Mouse (Mus musculus) liver, adult 2 months (tissue): Measurements from ENCODE around the gene Spns1. TPM values are rescaled to one million over a fixed set of nuclear protein-coding genes. Genes with fewer than 3 reads are reported as not detected.

Experiments
- DNase-seq: peaks from one replicate; pipeline ENCODE4 v3.0.0-alpha.2; 2011; ENCODE audit warnings: low read depth, low spot score; ENCODE audit errors: extremely low read depth
- H3K27ac ChIP-seq: fragments of 200-500 bp; replicated peaks from 2 replicates; pipeline ENCODE4 v1.5.1; 2012; ENCODE audit warnings: low read depth, mild to moderate bottlenecking, control low read depth, inconsistent platforms, low read length; ENCODE audit not compliant: insufficient read depth
- H3K27me3 ChIP-seq: fragments of 200-500 bp; 2 replicates; pipeline ENCODE4 v1.6.1; 2012; ENCODE audit warnings: mild to moderate bottlenecking, moderate library complexity, low read length, inconsistent platforms; ENCODE audit not compliant: control insufficient read depth, insufficient read depth
- H3K36me3 ChIP-seq: fragments of 200-500 bp; 2 replicates; pipeline ENCODE4 v1.6.1; 2012; ENCODE audit warnings: low read length, inconsistent platforms; ENCODE audit not compliant: control insufficient read depth, insufficient read depth
- H3K4me1 ChIP-seq: fragments of 200-500 bp; 2 replicates; pipeline ENCODE4 v1.6.1; 2011; ENCODE audit warnings: low read length; ENCODE audit not compliant: control insufficient read depth, insufficient read depth
- H3K4me3 ChIP-seq: fragments of 200-500 bp; 2 replicates; pipeline ENCODE4 v1.5.1; 2011; ENCODE audit warnings: low read depth, mild to moderate bottlenecking, control low read depth, low read length, moderate library complexity; ENCODE audit not compliant: insufficient read depth
- H3K79me2 ChIP-seq: fragments of 200-500 bp; 2 replicates; pipeline ENCODE4 v1.6.1; 2012; ENCODE audit warnings: inconsistent platforms, mild to moderate bottlenecking, low read length, moderate library complexity; ENCODE audit not compliant: control insufficient read depth, insufficient read depth
- H3K9ac ChIP-seq: fragments of 200-500 bp; 2 replicates; pipeline ENCODE4 v1.6.1; 2012; ENCODE audit warnings: low read depth, mild to moderate bottlenecking, control low read depth, inconsistent platforms, low read length
- CTCF ChIP-seq: fragments of 200-500 bp; IDR thresholded peaks from 2 replicates; pipeline ENCODE4 v1.5.1; 2011; ENCODE audit warnings: low read depth, low read length, control low read depth
- POLR2A ChIP-seq: fragments of 200-500 bp; IDR thresholded peaks from 2 replicates; pipeline ENCODE4 v1.6.1; 2011; ENCODE audit warnings: low read length, control low read depth; ENCODE audit not compliant: insufficient read depth; ENCODE audit errors: extremely low read depth
- WGBS: fragments of 180-500 bp; shearing (Covaris S2); methylation state at CpG from one replicate; pipeline ENCODE4 v1.1.7; 2018; 5-methylcytosine and 5-hydroxymethylcytosine counted together
- polyA plus RNA-seq: library from polyadenylated mRNA; depleted of rRNA; stranded (reverse); fragments of >200 nt; gene quantifications from 2 replicates; pipeline ENCODE4 v1.2.3, GENCODE M21; 2012; rRNA removed
- total RNA-seq: library from RNA; depleted of rRNA; stranded (reverse); fragments of >200 nt; gene quantifications from 2 replicates; pipeline ENCODE4 v1.2.3, GENCODE M21; 2014; rRNA removed

Spns1 gene
- 14.5 and 28.4 TPM in 2 replicates for total RNA-seq
- 62.8 and 74.8 TPM in 2 replicates for polyA plus RNA-seq

DNA sequence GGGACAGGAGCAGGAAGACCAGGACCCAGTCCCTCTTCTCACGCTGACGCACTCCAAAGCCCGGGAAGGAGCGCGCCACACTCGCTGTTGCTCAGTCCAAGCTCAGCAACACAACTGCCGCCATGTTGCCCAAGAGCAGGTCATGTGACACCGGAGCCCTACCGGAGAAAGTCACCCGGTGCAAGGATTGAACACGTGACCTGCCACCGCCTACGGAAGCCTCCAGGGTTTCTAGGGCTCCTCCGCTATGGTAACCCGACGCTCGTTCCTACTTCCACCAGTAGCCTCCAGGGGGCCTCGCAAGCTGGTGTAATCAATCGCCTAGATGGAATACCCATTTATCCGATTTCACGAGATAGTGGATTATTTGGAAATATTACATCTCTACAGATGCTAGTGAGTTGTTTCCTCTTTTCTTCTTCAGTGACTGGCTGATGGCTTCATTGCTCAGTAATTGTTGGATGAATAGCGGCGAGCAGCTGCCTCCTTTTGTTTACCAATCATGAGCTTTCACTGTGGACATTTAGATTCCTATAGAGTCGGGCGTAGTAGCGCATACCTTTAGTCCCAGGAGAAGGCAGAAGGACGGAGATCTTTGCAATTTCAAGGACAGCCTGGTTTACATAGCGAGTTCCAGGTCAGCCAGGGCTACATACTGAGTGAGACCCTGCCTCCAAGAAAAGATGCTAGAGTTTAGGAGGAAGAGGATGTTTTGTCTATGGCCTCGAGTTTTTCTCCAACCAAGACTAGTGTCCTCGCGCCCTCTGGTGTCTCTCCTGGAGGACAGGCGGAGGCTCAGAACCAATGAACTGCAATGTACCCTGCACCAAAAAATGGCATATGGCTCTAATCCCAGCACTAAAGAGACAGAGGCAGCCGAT lies at the start of gene Spns1:
Spns1 (minus strand) TSS at position 173 of the 881 bp plus-strand sequence.
- Histone ChIP-seq H3K4me1 (peaks cover 7% of the 10 kb centered on the region), H3K36me3 (no peaks in the 10 kb centered on the region), H3K79me2 (peaks cover 6% of the 10 kb centered on the region; the same call in 1 of the 2 replicates), H3K9ac (peak within 1 kb of the TSS; percentile 74), H3K27ac (peak within 1 kb of the TSS; percentile 2), H3K4me3 (peak within 1 kb of the TSS; percentile 72), H3K27me3 (no peaks in the 10 kb centered on the region)
- under 1% methylated on average over 33 of the region's 33 CpGs for WGBS
- TF ChIP-seq CTCF (peak; percentile 84), POLR2A (peak; percentile 52; the same call in 1 of the 2 replicates)
- DNase-seq = peak; percentile 93

DNA sequence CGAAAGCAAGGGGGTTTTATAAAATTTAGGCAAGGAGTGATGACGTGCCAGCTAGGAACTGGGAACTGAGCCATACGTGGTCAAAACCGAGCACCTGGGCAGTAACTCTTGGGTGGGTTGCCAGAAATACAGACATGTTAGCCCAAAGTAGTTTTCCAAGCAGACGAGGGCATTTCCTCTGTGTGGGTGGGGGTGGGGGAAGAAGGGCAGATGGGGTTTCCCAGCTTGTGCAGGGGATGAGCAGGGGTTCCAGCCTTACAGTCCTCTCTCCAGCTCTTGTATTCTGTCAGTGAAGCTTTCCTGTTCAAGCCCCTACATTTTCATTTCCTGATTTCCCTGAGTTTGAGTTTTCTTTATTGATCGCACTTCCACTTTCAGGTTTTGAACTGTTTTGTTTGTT lies 46.9 kb upstream of the Spns1 start:
- no peak for DNase-seq
- no peaks in the 10 kb centered on the region for H3K4me1 ChIP-seq
- H3K36me3 ChIP-seq = no peaks in the 10 kb centered on the region
- no peak overlapping the region for H3K4me3 ChIP-seq
- H3K27me3 ChIP-seq = no peaks in the 10 kb centered on the region
- no peaks in the 10 kb centered on the region for H3K79me2 ChIP-seq
- WGBS = 78% methylated on average over 6 of the region's 6 CpGs
- no peak overlapping the region for H3K9ac ChIP-seq
- TF ChIP-seq CTCF (no peak), POLR2A (no peak)
- no peak overlapping the region for H3K27ac ChIP-seq

DNA sequence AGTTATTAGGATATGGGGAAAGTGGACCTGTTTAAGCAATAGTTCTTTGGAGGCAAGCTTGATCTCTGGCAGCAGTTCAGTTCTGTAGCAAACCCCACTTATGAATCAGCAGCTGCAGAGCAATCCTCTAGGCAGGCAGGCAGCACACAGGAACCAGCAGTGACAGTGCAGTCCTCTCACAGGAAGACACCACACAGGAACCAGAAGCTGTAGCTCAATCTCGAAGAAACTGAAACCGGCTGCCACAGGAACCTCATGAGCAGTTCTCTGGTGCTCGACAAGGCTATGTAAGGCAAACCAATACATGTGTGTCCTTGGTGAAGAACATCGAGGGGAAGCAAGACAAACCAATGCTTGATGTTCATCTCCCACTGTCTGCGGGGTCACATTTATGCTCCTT lies 44.5 kb upstream of the Spns1 start:
- no peak overlapping the region for H3K4me3 ChIP-seq
- no peak for DNase-seq
- H3K9ac ChIP-seq = no peak overlapping the region
- H3K4me1 ChIP-seq = no peaks in the 10 kb centered on the region
- H3K27ac ChIP-seq = no peak overlapping the region
- H3K27me3 ChIP-seq = no peaks in the 10 kb centered on the region
- H3K36me3 ChIP-seq = no peaks in the 10 kb centered on the region
- no peaks in the 10 kb centered on the region for H3K79me2 ChIP-seq
- TF ChIP-seq CTCF (no peak), POLR2A (no peak)
- WGBS = 85% methylated on average over 5 of the region's 5 CpGs

DNA sequence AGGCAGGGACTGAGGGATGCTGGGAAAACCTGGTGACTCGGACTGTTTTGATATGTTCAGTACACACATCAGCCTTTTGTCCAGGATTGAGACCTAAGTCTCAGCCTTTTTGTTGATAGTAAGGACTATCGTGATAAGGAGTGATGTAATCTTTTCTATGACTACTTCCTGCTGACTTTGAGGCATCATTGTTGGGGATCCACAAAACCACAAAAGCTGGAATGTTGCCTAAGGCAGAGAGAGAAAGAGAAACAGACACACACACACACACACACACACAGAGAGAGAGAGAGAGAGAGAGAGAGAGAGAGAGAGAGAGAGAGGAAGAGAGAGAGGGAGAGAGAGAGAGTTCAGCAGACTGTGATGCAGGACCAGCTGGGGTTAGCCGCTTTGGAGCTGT lies 41.2 kb upstream of the Spns1 start:
- DNase-seq = no peak
- no peak for TF ChIP-seq CTCF
- no peak for TF ChIP-seq POLR2A
- Histone ChIP-seq H3K4me1 (no peaks in the 10 kb centered on the region), H3K4me3 (no peak overlapping the region), H3K36me3 (no peaks in the 10 kb centered on the region), H3K9ac (no peak overlapping the region), H3K27me3 (no peaks in the 10 kb centered on the region), H3K79me2 (no peaks in the 10 kb centered on the region), H3K27ac (no peak overlapping the region)
- WGBS = 56% methylated on average over 3 of the region's 3 CpGs

DNA sequence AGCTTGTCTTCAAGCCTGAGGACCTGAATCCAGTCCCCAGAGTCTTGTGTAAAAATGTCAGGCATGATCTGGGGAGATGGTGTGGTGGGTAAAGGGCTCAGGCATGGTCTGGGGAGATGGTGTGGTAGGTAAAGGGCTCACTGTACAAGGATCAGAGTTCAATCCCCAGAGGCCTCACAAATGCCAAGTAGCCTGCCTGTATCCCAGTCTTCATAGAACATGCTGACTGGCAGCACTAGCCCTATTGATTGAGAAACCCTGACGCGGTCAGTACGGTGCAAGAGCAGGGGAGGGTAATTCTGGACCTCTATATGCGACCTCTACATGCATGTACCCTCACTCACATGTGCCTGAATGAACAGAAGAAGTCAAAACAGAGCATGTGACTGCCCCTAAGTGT lies 40.4 kb upstream of the Spns1 start:
- no peak overlapping the region for H3K4me3 ChIP-seq
- H3K9ac ChIP-seq = no peak overlapping the region
- no peak for TF ChIP-seq CTCF
- no peak for TF ChIP-seq POLR2A
- 78% methylated on average over 4 of the region's 4 CpGs for WGBS
- no peaks in the 10 kb centered on the region for H3K4me1 ChIP-seq
- H3K27ac ChIP-seq = no peak overlapping the region
- H3K27me3 ChIP-seq = no peaks in the 10 kb centered on the region
- H3K79me2 ChIP-seq = no peaks in the 10 kb centered on the region
- no peaks in the 10 kb centered on the region for H3K36me3 ChIP-seq
- DNase-seq = no peak

DNA sequence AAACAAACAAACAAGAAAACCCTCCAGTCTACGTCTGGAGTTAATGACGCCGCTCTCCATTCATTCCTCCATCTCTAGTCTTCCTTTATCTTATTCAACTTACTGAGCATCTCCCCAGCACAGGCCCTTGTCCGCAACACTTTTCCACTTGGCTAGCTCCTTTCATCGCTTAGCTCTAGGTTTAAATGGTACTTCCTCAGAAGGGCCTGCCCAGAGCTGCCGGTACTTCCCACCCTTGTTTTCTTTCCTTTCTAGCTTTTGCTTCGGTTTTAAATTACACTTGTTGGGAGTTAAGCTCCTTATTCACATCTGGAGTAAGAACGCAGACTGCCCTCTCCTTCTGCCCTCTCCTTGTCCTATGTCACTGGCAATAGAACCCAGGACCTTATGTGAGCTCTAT lies 39.8 kb upstream of the Spns1 start:
- 86% methylated on average over 8 of the region's 8 CpGs for WGBS
- H3K79me2 ChIP-seq = no peaks in the 10 kb centered on the region

More for the DNA sequence above, 39.8 kb upstream of the Spns1 start:
- no peak overlapping the region for H3K4me3 ChIP-seq
- no peak for TF ChIP-seq POLR2A
- no peak for TF ChIP-seq CTCF
- H3K4me1 ChIP-seq = no peaks in the 10 kb centered on the region
- H3K27ac ChIP-seq = no peak overlapping the region
- no peak overlapping the region for H3K9ac ChIP-seq
- no peaks in the 10 kb centered on the region for H3K27me3 ChIP-seq
- H3K36me3 ChIP-seq = no peaks in the 10 kb centered on the region
- no peak for DNase-seq
